Mouse (Mus musculus) myocyte (in vitro differentiated cells): ENCODE measurements around the gene Fam189a1.

Source experiments
- CEBPB ChIP-seq: IDR thresholded peaks from 2 replicates; pipeline ENCODE4 v1.6.1; 2011; ENCODE audit warnings: mild to moderate bottlenecking, moderate library complexity; ENCODE audit not compliant: poor library complexity, insufficient read depth, severe bottlenecking
- MAX ChIP-seq: IDR thresholded peaks from one replicate; pipeline ENCODE4 v1.6.1; 2011; ENCODE audit warnings: low read depth, mild to moderate bottlenecking, control low read depth
- MYOD1 ChIP-seq, 3 experiments: IDR thresholded peaks; one replicate each; pipeline ENCODE4 v1.6.1; 2011; ENCODE audit warnings: control low read depth in 2 of 3, low read depth in 2 of 3, mild to moderate bottlenecking in 2 of 3, moderate library complexity in 1 of 3; ENCODE audit not compliant: insufficient read length in 2 of 3, control insufficient read depth in 1 of 3
- POLR2A ChIP-seq: IDR thresholded peaks from one replicate; pipeline ENCODE4 v1.6.1; 2011; ENCODE audit warnings: low read depth, mild to moderate bottlenecking, control low read depth, moderate library complexity; ENCODE audit not compliant: insufficient read length
- USF1 ChIP-seq: IDR thresholded peaks from one replicate; pipeline ENCODE4 v1.6.1; 2011; ENCODE audit warnings: low read depth, mild to moderate bottlenecking, control low read depth, moderate library complexity

DNA sequence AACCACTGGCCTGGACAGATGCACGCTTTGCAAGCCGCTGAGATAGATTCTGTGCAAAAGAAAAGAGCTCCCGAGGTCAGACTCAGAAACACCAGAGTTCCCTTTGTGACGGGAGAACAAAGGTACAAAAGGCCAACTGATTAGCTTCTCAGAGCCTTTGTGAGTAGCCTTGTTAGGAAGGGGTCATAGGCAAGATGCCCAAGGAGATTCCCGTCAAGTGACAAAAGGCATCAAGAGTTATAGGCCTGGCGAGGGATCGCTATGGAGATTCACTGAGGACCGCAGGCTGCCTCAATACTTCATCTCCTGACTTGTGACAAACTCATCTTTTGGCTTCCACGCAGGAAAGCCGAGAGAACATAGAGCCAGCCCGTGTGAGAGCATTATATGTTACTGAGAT, 417.2 kb downstream of the Fam189a1 start:
- TF ChIP-seq MAX (no peak), MYOD1 (IDR thresholded peaks at IDR 0.05; ENCODE audit: control insufficient read depth in 1 of 3, insufficient read length in 2 of 3, low read depth in 2 of 3) (no peak), USF1 (no peak), CEBPB (no peak), POLR2A (no peak)
